Mouse (Mus musculus) gastrocnemius, postnatal 36 days (tissue): Measurements from ENCODE around the gene Pald1. TPM values are rescaled to one million over a fixed set of nuclear protein-coding genes. Genes with fewer than 3 reads are reported as not detected.

ENCODE experiments used
- DNase-seq, 2 experiments: peaks; one replicate each; pipeline ENCODE4 v3.0.0; 2022
- intact Hi-C: fragments of 180-260 bp; cut with DNase I; formaldehyde crosslinking; loops from one replicate; pipeline ENCODE4 v1.15.1; 2025
- total RNA-seq, 2 experiments: library from RNA; stranded (reverse); gene quantifications; 2 replicates each; pipeline ENCODE4 v1.2.3; 2021

Pald1 gene
- total RNA-seq, 2 experiments from 2014 or later = 4.4 to 4.5 TPM

GRCm38 (mm10) chr10:61372585-61372923 is 10.8 kb downstream of the Pald1 start:
- intact Hi-C loops = no loop called here

GRCm38 (mm10) chr10:61371884-61372584 is 11.3 kb downstream of the Pald1 start:
- intact Hi-C loops = no loop called here
- DNase-seq = no peak

More at GRCm38 (mm10) chr10:61372585-61372923, 10.8 kb downstream of the Pald1 start:
- DNase-seq = no peak

GRCm38 (mm10) chr10:61370273-61370979 is 12.9 kb downstream of the Pald1 start:
- peak in 1 of 2 experiments; percentile 44 for DNase-seq
- intact Hi-C loops = no loop called here

GRCm38 (mm10) chr10:61369755-61370154 is 13.6 kb downstream of the Pald1 start:
- intact Hi-C loops = no loop called here
- DNase-seq = no peak

GRCm38 (mm10) chr10:61365902-61366301 is 17.4 kb downstream of the Pald1 start:
- DNase-seq = no peak
- intact Hi-C loops = no loop called here

- no peak for DNase-seq
- intact Hi-C loops = no loop called here
Observed at GRCm38 (mm10) chr10:61364431-61364830, 18.9 kb downstream of the Pald1 start.

GRCm38 (mm10) chr10:61362992-61363391 is 20.3 kb downstream of the Pald1 start:
- DNase-seq = peak in 1 of 2 experiments; percentile 60
- intact Hi-C loops = loop anchor here (2.0 kb wide), 1 partner anchor 38 kb away; no protein-coding TSS in a partner anchor

- no peak for DNase-seq
- intact Hi-C loops = loop anchor here (2.0 kb wide), 1 partner anchor 38 kb away; no protein-coding TSS in a partner anchor
Observed at GRCm38 (mm10) chr10:61362483-61362882, 20.8 kb downstream of the Pald1 start.

GRCm38 (mm10) chr10:61360667-61361066 is 22.7 kb downstream of the Pald1 start:
- intact Hi-C loops = no loop called here
- DNase-seq = no peak

- intact Hi-C loops = no loop called here
Observed at GRCm38 (mm10) chr10:61359411-61359810, 23.9 kb downstream of the Pald1 start.

GRCm38 (mm10) chr10:61357658-61358057 is 25.7 kb downstream of the Pald1 start:
- no peak for DNase-seq
- intact Hi-C loops = no loop called here

More at GRCm38 (mm10) chr10:61359411-61359810, 23.9 kb downstream of the Pald1 start:
- DNase-seq = no peak

- no peak for DNase-seq
- intact Hi-C loops = no loop called here
Observed at GRCm38 (mm10) chr10:61356568-61356967, 26.8 kb downstream of the Pald1 start.

- intact Hi-C loops = no loop called here
- DNase-seq = no peak
Observed at GRCm38 (mm10) chr10:61356095-61356494, 27.2 kb downstream of the Pald1 start.

GRCm38 (mm10) chr10:61355611-61356010 is 27.7 kb downstream of the Pald1 start:
- DNase-seq = no peak
- intact Hi-C loops = no loop called here

GRCm38 (mm10) chr10:61351216-61351615 is 32.1 kb downstream of the Pald1 start:
- intact Hi-C loops = no loop called here
- no peak for DNase-seq

GRCm38 (mm10) chr10:61346374-61346773 is 37.0 kb downstream of the Pald1 start:
- intact Hi-C loops = no loop called here

GRCm38 (mm10) chr10:61345179-61345578 is 38.2 kb downstream of the Pald1 start:
- intact Hi-C loops = no loop called here
- no peak for DNase-seq

More at GRCm38 (mm10) chr10:61346374-61346773, 37.0 kb downstream of the Pald1 start:
- no peak for DNase-seq

GRCm38 (mm10) chr10:61343950-61344349 is 39.4 kb downstream of the Pald1 start:
- intact Hi-C loops = loop anchor here (1.0 kb wide), 1 partner anchor 55 kb away; no protein-coding TSS in a partner anchor

GRCm38 (mm10) chr10:61342750-61343149 is 40.6 kb downstream of the Pald1 start:
- DNase-seq = no peak
- intact Hi-C loops = loop anchor here (1.0 kb wide), 1 partner anchor 57 kb away; no protein-coding TSS in a partner anchor

More at GRCm38 (mm10) chr10:61343950-61344349, 39.4 kb downstream of the Pald1 start:
- DNase-seq = peak; percentile 54 to 58

GRCm38 (mm10) chr10:61341557-61341956 is 41.8 kb downstream of the Pald1 start:
- intact Hi-C loops = no loop called here
- DNase-seq = peak; percentile 64 to 73

- intact Hi-C loops = no loop called here
- no peak for DNase-seq
Observed at GRCm38 (mm10) chr10:61341045-61341444, 42.3 kb downstream of the Pald1 start.
